Mouse (Mus musculus): ENCODE measurements around the gene Hmgxb4. TPM values are rescaled to one million over a fixed set of nuclear protein-coding genes. Genes with fewer than 3 reads are reported as not detected.
A peak's percentile ranks its signal among the peaks of the same experiment; 100 is the strongest.

Hmgxb4 gene
- total RNA-seq, 2 experiments from 2014 or later: 26.4 to 27.9 TPM

GRCm38 (mm10) chr8:75016422-75016821, 23.3 kb downstream of the Hmgxb4 start:
- DNase-seq (ENCODE audit: low spot score in 2 of 2): no peak

GRCm38 (mm10) chr8:75018274-75018972, 25.3 kb downstream of the Hmgxb4 start:
- no peak for DNase-seq (ENCODE audit: low spot score in 2 of 2)

GRCm38 (mm10) chr8:75023660-75024316, 30.6 kb downstream of the Hmgxb4 start:
- DNase-seq (ENCODE audit: low spot score in 2 of 2): no peak

GRCm38 (mm10) chr8:75025809-75026208, 32.7 kb downstream of the Hmgxb4 start:
- no peak for DNase-seq (ENCODE audit: low spot score in 2 of 2)

GRCm38 (mm10) chr8:75030453-75031024, 37.4 kb downstream of the Hmgxb4 start:
- no peak for DNase-seq (ENCODE audit: low spot score in 2 of 2)

GRCm38 (mm10) chr8:75032961-75033360, 39.8 kb downstream of the Hmgxb4 start:
- no peak for DNase-seq (ENCODE audit: low spot score in 2 of 2)

- DNase-seq (ENCODE audit: low spot score in 2 of 2): peak; percentile 99 to 100
Observed at GRCm38 (mm10) chr8:75033511-75034243, 40.5 kb downstream of the Hmgxb4 start, which contains the start of gene Tom1. Tom1 (plus strand) TSS chr8:75033705.

GRCm38 (mm10) chr8:75034285-75034684, 41.1 kb downstream of the Hmgxb4 start:
- DNase-seq (ENCODE audit: low spot score in 2 of 2): no peak

GRCm38 (mm10) chr8:75035640-75036039, 42.5 kb downstream of the Hmgxb4 start:
- DNase-seq (ENCODE audit: low spot score in 2 of 2): no peak

GRCm38 (mm10) chr8:75038497-75038896, 45.3 kb downstream of the Hmgxb4 start:
- no peak for DNase-seq (ENCODE audit: low spot score in 2 of 2)

GRCm38 (mm10) chr8:75039754-75040153, 46.6 kb downstream of the Hmgxb4 start:
- no peak for DNase-seq (ENCODE audit: low spot score in 2 of 2)

GRCm38 (mm10) chr8:75042171-75042570, 49.0 kb downstream of the Hmgxb4 start:
- DNase-seq (ENCODE audit: low spot score in 2 of 2): no peak

GRCm38 (mm10) chr8:75042974-75043373, 49.8 kb downstream of the Hmgxb4 start:
- no peak for DNase-seq (ENCODE audit: low spot score in 2 of 2)

GRCm38 (mm10) chr8:75046303-75046702, 53.1 kb downstream of the Hmgxb4 start:
- no peak for DNase-seq (ENCODE audit: low spot score in 2 of 2)

- DNase-seq (ENCODE audit: low spot score in 2 of 2): no peak
Observed at GRCm38 (mm10) chr8:75047784-75048183, 54.6 kb downstream of the Hmgxb4 start.

GRCm38 (mm10) chr8:75053342-75053741, 60.2 kb downstream of the Hmgxb4 start:
- no peak for DNase-seq (ENCODE audit: low spot score in 2 of 2)

- DNase-seq (ENCODE audit: low spot score in 2 of 2): no peak
Observed at GRCm38 (mm10) chr8:75055673-75056072, 62.5 kb downstream of the Hmgxb4 start.

- DNase-seq (ENCODE audit: low spot score in 2 of 2): no peak
Observed at GRCm38 (mm10) chr8:75060022-75060421, 66.9 kb downstream of the Hmgxb4 start.

- no peak for DNase-seq (ENCODE audit: low spot score in 2 of 2)
Observed at GRCm38 (mm10) chr8:75060815-75061214, 67.7 kb downstream of the Hmgxb4 start.

- no peak for DNase-seq (ENCODE audit: low spot score in 2 of 2)
Observed at GRCm38 (mm10) chr8:75063290-75063689, 70.1 kb downstream of the Hmgxb4 start.

GRCm38 (mm10) chr8:75064790-75065189, 71.6 kb downstream of the Hmgxb4 start:
- no peak for DNase-seq (ENCODE audit: low spot score in 2 of 2)

- DNase-seq (ENCODE audit: low spot score in 2 of 2): no peak
Observed at GRCm38 (mm10) chr8:75067287-75067686, 74.1 kb downstream of the Hmgxb4 start.
